Mouse (Mus musculus): ENCODE data around the gene Cfap206.

Cfap206 gene

GRCm38 (mm10) chr4:34673721-34674120 lies 56.3 kb downstream of the Cfap206 start:
- no peak for DNase-seq (ENCODE audit: low read depth)

- no peak for DNase-seq (ENCODE audit: low read depth)
Observed at GRCm38 (mm10) chr4:34667923-34668322, 62.1 kb downstream of the Cfap206 start.

GRCm38 (mm10) chr4:34661927-34662326 lies 68.1 kb downstream of the Cfap206 start:
- DNase-seq (ENCODE audit: low read depth): no peak

GRCm38 (mm10) chr4:34661514-34661913 lies 68.5 kb downstream of the Cfap206 start:
- no peak for DNase-seq (ENCODE audit: low read depth)

DNA sequence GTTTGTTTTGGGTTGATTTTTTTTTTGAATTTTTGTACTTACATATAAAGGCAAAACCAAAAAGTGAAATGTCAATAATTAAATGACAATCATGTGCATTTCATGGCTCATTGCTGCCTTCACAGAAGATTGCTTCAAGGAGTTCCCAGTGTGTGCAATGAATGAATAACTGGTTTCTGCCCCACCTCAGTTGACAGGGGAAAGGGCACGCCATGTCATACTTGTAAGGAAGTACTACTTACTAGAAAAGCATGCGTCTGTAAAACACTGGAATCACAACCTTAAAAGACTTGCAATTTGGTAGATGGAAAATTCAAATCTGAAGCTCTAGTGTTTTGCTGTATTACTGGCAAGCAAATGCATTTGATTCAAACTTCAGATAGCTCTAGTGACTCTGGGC lies 71.0 kb downstream of the Cfap206 start:
- no peak for DNase-seq (ENCODE audit: low read depth)

GRCm38 (mm10) chr4:34656101-34656500 lies 73.9 kb downstream of the Cfap206 start:
- DNase-seq (ENCODE audit: low read depth): no peak

GRCm38 (mm10) chr4:34653179-34653578 lies 76.8 kb downstream of the Cfap206 start:
- no peak for DNase-seq (ENCODE audit: low read depth)

- DNase-seq (ENCODE audit: low read depth): no peak
Observed at GRCm38 (mm10) chr4:34644779-34645178, 85.2 kb downstream of the Cfap206 start.

- DNase-seq (ENCODE audit: low read depth): no peak
Observed at GRCm38 (mm10) chr4:34640731-34641130, 89.3 kb downstream of the Cfap206 start.

DNA sequence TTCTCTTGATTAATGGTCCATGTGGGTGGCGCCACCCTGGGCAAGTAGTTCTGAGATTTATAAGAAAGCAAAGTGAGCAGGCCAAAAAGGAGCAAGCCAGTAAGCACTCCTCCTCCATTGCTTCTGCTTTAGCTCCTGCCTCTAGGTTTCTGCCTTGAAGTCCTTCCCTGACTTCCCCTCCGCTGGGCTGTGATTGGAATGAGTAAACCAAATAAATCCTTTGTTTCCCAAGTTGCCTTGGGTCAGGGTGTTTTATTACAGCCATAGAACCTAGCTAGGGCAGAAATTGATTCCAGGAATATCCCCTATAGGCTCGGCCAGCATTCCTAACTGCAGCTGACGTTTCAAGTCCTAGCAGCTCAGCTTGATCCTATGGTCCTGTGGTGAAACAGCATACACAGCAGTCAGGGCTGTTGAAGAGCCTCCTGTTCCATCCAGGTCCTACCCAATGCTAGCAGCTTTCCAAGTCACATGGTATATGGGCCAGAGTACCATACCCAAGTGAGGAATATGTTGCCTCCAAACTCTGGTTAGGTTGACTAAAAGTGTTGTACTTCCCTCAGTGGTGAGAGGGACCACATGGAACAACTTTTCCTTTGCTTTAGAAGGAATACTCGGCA lies 90.2 kb downstream of the Cfap206 start:
- no peak for DNase-seq (ENCODE audit: low read depth)
